Mouse (Mus musculus) liver, embryonic 14 days (tissue): ENCODE measurements around the gene Abcg3. TPM values are rescaled to one million over a fixed set of nuclear protein-coding genes. Genes with fewer than 3 reads are reported as not detected.

Source experiments
- polyA plus RNA-seq: library from polyadenylated mRNA; depleted of rRNA; stranded (reverse); fragments of >200 nt; gene quantifications from 2 replicates; pipeline ENCODE4 v1.2.3, GENCODE M21; 2012; rRNA removed

The Abcg3 gene
- polyA plus RNA-seq = 2.4 and 3.2 TPM in 2 replicates

DNA sequence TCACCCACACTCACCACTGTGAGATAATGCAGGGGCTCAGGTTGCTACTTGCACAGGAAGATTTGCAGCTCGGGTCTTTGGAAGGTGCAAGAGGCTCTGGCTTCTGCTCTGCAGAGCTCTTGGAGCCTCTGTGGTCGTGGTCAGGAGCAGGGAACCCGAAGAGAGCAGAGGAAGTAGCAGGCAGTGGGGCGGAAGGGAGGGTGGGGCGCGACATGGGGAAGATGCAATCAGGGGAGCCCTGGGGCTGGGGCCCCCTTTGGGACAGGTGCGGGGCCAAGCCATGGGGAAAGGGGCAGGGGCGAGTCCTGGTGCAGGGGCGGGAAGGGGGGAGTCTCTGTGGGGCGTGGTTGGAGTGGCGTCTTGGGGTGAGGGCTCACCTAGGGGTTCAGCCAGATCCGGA, at the start of gene Abcg3:
Gene Abcg3 (minus strand): TSS at position 184 of the 400 bp plus-strand sequence.

Other genes starting within 250 kb of the Abcg3 start
- gene Zfp951, start 122.6 kb downstream of the Abcg3 start, polyA plus RNA-seq = 0.51 and 0.59 TPM in 2 replicates
- 0.92 and 1.3 TPM in 2 replicates for gene Gbp9, start 156.8 kb upstream of the Abcg3 start, polyA plus RNA-seq
- gene Gbp8, start 156.8 kb upstream of the Abcg3 start, polyA plus RNA-seq = 2.0 and 2.4 TPM in 2 replicates
- gene Gbp4, start 156.9 kb upstream of the Abcg3 start, polyA plus RNA-seq = 0.98 and 1.0 TPM in 2 replicates